Mouse (Mus musculus) left cerebral cortex, postnatal 25 days (tissue): ENCODE measurements around the gene Ncln. TPM values are rescaled to one million over a fixed set of nuclear protein-coding genes. Genes with fewer than 3 reads are reported as not detected.
A peak's percentile ranks its signal among the peaks of the same experiment; 100 is the strongest.

Experiments
- DNase-seq, 2 experiments: peaks; one replicate each; pipeline ENCODE4 v3.0.0; 2022; ENCODE audit warnings: low spot score in 2 of 2, mixed read lengths in 1 of 2
- intact Hi-C: fragments of 180-260 bp; cut with DNase I; formaldehyde crosslinking; loops from one replicate; pipeline ENCODE4 v1.15.1; 2025
- total RNA-seq, 2 experiments: library from RNA; stranded (reverse); gene quantifications; 2 replicates each; pipeline ENCODE4 v1.2.3; 2021

Ncln gene
- total RNA-seq, 2 experiments from 2014 or later, result 76.4 to 77.0 TPM

GRCm38 (mm10) chr10:81494260-81495041, 1.7 kb downstream of the Ncln start:
- intact Hi-C loops, result no loop called here
- DNase-seq, result no peak

GRCm38 (mm10) chr10:81493601-81494220, 2.5 kb downstream of the Ncln start:
- intact Hi-C loops, result no loop called here
- DNase-seq, result no peak

- no peak for DNase-seq
Measured at GRCm38 (mm10) chr10:81492606-81493240, 3.5 kb downstream of the Ncln start.

GRCm38 (mm10) chr10:81491018-81491417, 5.2 kb downstream of the Ncln start:
- no peak for DNase-seq
- intact Hi-C loops, result no loop called here

More at GRCm38 (mm10) chr10:81492606-81493240, 3.5 kb downstream of the Ncln start:
- intact Hi-C loops, result no loop called here

GRCm38 (mm10) chr10:81489941-81490340, 6.3 kb downstream of the Ncln start:
- intact Hi-C loops, result no loop called here

GRCm38 (mm10) chr10:81488081-81488480, 8.1 kb downstream of the Ncln start:
- no peak for DNase-seq
- intact Hi-C loops, result no loop called here

More at GRCm38 (mm10) chr10:81489941-81490340, 6.3 kb downstream of the Ncln start:
- DNase-seq, result no peak

- no peak for DNase-seq
- intact Hi-C loops, result no loop called here
Measured at GRCm38 (mm10) chr10:81486496-81486895, 9.7 kb downstream of the Ncln start.

GRCm38 (mm10) chr10:81485479-81486018, 10.6 kb downstream of the Ncln start:
- intact Hi-C loops, result no loop called here
- DNase-seq, result no peak

- intact Hi-C loops, result no loop called here
- DNase-seq, result no peak
Measured at GRCm38 (mm10) chr10:81485060-81485449, 11.1 kb downstream of the Ncln start.

GRCm38 (mm10) chr10:81484441-81485059, 11.6 kb downstream of the Ncln start:
- intact Hi-C loops, result no loop called here

GRCm38 (mm10) chr10:81483983-81484382, 12.2 kb downstream of the Ncln start:
- DNase-seq, result peak in 1 of 2 experiments; percentile 71

More at GRCm38 (mm10) chr10:81484441-81485059, 11.6 kb downstream of the Ncln start:
- DNase-seq, result peak in 1 of 2 experiments; percentile 70

GRCm38 (mm10) chr10:81482533-81482889, 13.7 kb downstream of the Ncln start, which contains the start of gene Celf5:
TSS of gene Celf5 (minus strand) at chr10:81482709.
- DNase-seq, result peak; percentile 69 to 79

More at GRCm38 (mm10) chr10:81483983-81484382, 12.2 kb downstream of the Ncln start:
- intact Hi-C loops, result loop anchor here (2.0 kb wide), 1 partner anchor 15 kb away; no protein-coding TSS in a partner anchor

GRCm38 (mm10) chr10:81481605-81482532, 14.3 kb downstream of the Ncln start:
- intact Hi-C loops, result loop anchor here (2.0 kb wide), 1 partner anchor 13 kb away; no protein-coding TSS in a partner anchor
- DNase-seq, result no peak

More at GRCm38 (mm10) chr10:81482533-81482889, 13.7 kb downstream of the Ncln start, which contains the start of gene Celf5:
- intact Hi-C loops, result loop anchor here (2.0 kb wide), 1 partner anchor 14 kb away; no protein-coding TSS in a partner anchor

- intact Hi-C loops, result no loop called here
Measured at GRCm38 (mm10) chr10:81474461-81474860, 21.7 kb downstream of the Ncln start.

GRCm38 (mm10) chr10:81473003-81473451, 23.2 kb downstream of the Ncln start:
- intact Hi-C loops, result no loop called here
- peak; percentile 92 to 98 for DNase-seq

More at GRCm38 (mm10) chr10:81474461-81474860, 21.7 kb downstream of the Ncln start:
- DNase-seq, result no peak

- intact Hi-C loops, result no loop called here
- DNase-seq, result no peak
Measured at GRCm38 (mm10) chr10:81472403-81473002, 23.7 kb downstream of the Ncln start.

- intact Hi-C loops, result no loop called here
- DNase-seq, result peak in 1 of 2 experiments; percentile 77
Measured at GRCm38 (mm10) chr10:81470454-81470853, 25.7 kb downstream of the Ncln start.

GRCm38 (mm10) chr10:81469253-81469652, 26.9 kb downstream of the Ncln start:
- intact Hi-C loops, result loop anchor here (2.0 kb wide), 1 partner anchor 14 kb away; the partner anchor contains the start of gene Celf5
- peak; percentile 66 to 96 for DNase-seq
